Mouse (Mus musculus) testis, adult 2 months (tissue): Measurements from ENCODE around the gene Tef.

Experiments
- CTCF ChIP-seq: fragments of 200-500 bp; IDR thresholded peaks from 2 replicates; pipeline ENCODE4 v1.5.1; 2012; ENCODE audit warnings: low read depth, mild to moderate bottlenecking, inconsistent platforms, low read length, moderate library complexity; ENCODE audit not compliant: control insufficient read depth, insufficient read depth, insufficient replicate concordance
- POLR2A ChIP-seq: fragments of 200-500 bp; IDR thresholded peaks from 2 replicates; pipeline ENCODE4 v1.6.1; 2012; ENCODE audit warnings: low read depth, mild to moderate bottlenecking, inconsistent platforms, low read length, moderate library complexity; ENCODE audit not compliant: control insufficient read depth

- no peak for TF ChIP-seq CTCF
- TF ChIP-seq POLR2A, result no peak
Observed at GRCm38 (mm10) chr15:81836966-81837920, 35.0 kb downstream of the Tef start.
